Mouse (Mus musculus) testis, adult 2 months (tissue): ENCODE data around the gene Ptpn3.

Experiments
- CTCF ChIP-seq: fragments of 200-500 bp; IDR thresholded peaks from 2 replicates; pipeline ENCODE4 v1.5.1; 2012; ENCODE audit warnings: low read depth, mild to moderate bottlenecking, inconsistent platforms, low read length, moderate library complexity; ENCODE audit not compliant: control insufficient read depth, insufficient read depth, insufficient replicate concordance
- POLR2A ChIP-seq: fragments of 200-500 bp; IDR thresholded peaks from 2 replicates; pipeline ENCODE4 v1.6.1; 2012; ENCODE audit warnings: low read depth, mild to moderate bottlenecking, inconsistent platforms, low read length, moderate library complexity; ENCODE audit not compliant: control insufficient read depth

GRCm38 (mm10) chr4:57235741-57236140 is 65.9 kb downstream of the Ptpn3 start:
- TF ChIP-seq POLR2A (no peak), CTCF (no peak)
